Mouse (Mus musculus) myocyte (in vitro differentiated cells): ENCODE measurements around the gene Mrpl58. TPM values are rescaled to one million over a fixed set of nuclear protein-coding genes. Genes with fewer than 3 reads are reported as not detected.

Experiments used
- H3K27me3 ChIP-seq: one replicate; pipeline ENCODE4 v1.6.1; 2011; ENCODE audit not compliant: control insufficient read depth, insufficient read depth, insufficient read length
- H3K36me3 ChIP-seq: one replicate; pipeline ENCODE4 v1.6.1; 2011; ENCODE audit not compliant: control insufficient read depth, insufficient read depth
- H3K4me2 ChIP-seq: one replicate; pipeline ENCODE4 v1.6.1; 2011; ENCODE audit warnings: low read depth, control low read depth
- H3K4me3 ChIP-seq: one replicate; pipeline ENCODE4 v1.5.1; 2011; ENCODE audit warnings: mild to moderate bottlenecking, control low read depth, moderate library complexity
- H3K79me2 ChIP-seq: one replicate; pipeline ENCODE4 v1.6.1; 2011; ENCODE audit not compliant: control insufficient read depth, insufficient read depth
- H3ac ChIP-seq: one replicate; pipeline ENCODE4 v1.6.1; 2011; ENCODE audit not compliant: control insufficient read depth, insufficient read length
- CEBPB ChIP-seq: IDR thresholded peaks from 2 replicates; pipeline ENCODE4 v1.6.1; 2011; ENCODE audit warnings: mild to moderate bottlenecking, moderate library complexity; ENCODE audit not compliant: poor library complexity, insufficient read depth, severe bottlenecking
- E2F4 ChIP-seq: IDR thresholded peaks from one replicate; pipeline ENCODE4 v1.6.1; 2011; ENCODE audit warnings: mild to moderate bottlenecking, control low read depth, moderate library complexity; ENCODE audit not compliant: insufficient read depth
- MAX ChIP-seq: IDR thresholded peaks from one replicate; pipeline ENCODE4 v1.6.1; 2011; ENCODE audit warnings: low read depth, mild to moderate bottlenecking, control low read depth
- MYOD1 ChIP-seq, 3 experiments: IDR thresholded peaks; one replicate each; pipeline ENCODE4 v1.6.1; 2011; ENCODE audit warnings: control low read depth in 2 of 3, low read depth in 2 of 3, mild to moderate bottlenecking in 2 of 3, moderate library complexity in 1 of 3; ENCODE audit not compliant: insufficient read length in 2 of 3, control insufficient read depth in 1 of 3
- MYOG ChIP-seq, 3 experiments: IDR thresholded peaks; one replicate each; pipeline ENCODE4 v1.6.1; 2011; ENCODE audit warnings: control low read depth in 2 of 3, low read depth in 2 of 3, mild to moderate bottlenecking in 2 of 3; ENCODE audit not compliant: insufficient read length in 2 of 3, control insufficient read depth in 1 of 3, insufficient read depth in 1 of 3
- POLR2A ChIP-seq: IDR thresholded peaks from one replicate; pipeline ENCODE4 v1.6.1; 2011; ENCODE audit warnings: low read depth, mild to moderate bottlenecking, control low read depth, moderate library complexity; ENCODE audit not compliant: insufficient read length
- POLR2AphosphoS2 ChIP-seq: IDR thresholded peaks from one replicate; pipeline ENCODE4 v1.6.1; 2011; ENCODE audit warnings: low read depth, control low read depth; ENCODE audit not compliant: insufficient read length
- REST ChIP-seq: IDR thresholded peaks from one replicate; pipeline ENCODE4 v1.6.1; 2011; ENCODE audit warnings: mild to moderate bottlenecking, control low read depth, moderate library complexity; ENCODE audit not compliant: insufficient read depth, insufficient read length
- SRF ChIP-seq: IDR thresholded peaks from one replicate; pipeline ENCODE4 v1.6.1; 2011; ENCODE audit warnings: low read depth; ENCODE audit not compliant: control insufficient read depth, insufficient read length
- TCF12 ChIP-seq: IDR thresholded peaks from one replicate; pipeline ENCODE4 v1.6.1; 2011; ENCODE audit warnings: mild to moderate bottlenecking, control low read depth; ENCODE audit not compliant: poor library complexity, insufficient read depth, severe bottlenecking
- TCF3 ChIP-seq: IDR thresholded peaks from one replicate; pipeline ENCODE4 v1.6.1; 2011; ENCODE audit warnings: low read depth, control low read depth; ENCODE audit not compliant: insufficient read length
- USF1 ChIP-seq: IDR thresholded peaks from one replicate; pipeline ENCODE4 v1.6.1; 2011; ENCODE audit warnings: low read depth, mild to moderate bottlenecking, control low read depth, moderate library complexity
- polyA plus RNA-seq: library from polyadenylated mRNA; unstranded; fragments of >200 nt; fragmentation: generic; extraction: Trizol; gene quantifications from one replicate; pipeline ENCODE4 v1.2.1, GENCODE M21; 2012; ENCODE audit warnings: missing spikeins

The Mrpl58 gene
- polyA plus RNA-seq, 1 experiment = 201 TPM

DNA sequence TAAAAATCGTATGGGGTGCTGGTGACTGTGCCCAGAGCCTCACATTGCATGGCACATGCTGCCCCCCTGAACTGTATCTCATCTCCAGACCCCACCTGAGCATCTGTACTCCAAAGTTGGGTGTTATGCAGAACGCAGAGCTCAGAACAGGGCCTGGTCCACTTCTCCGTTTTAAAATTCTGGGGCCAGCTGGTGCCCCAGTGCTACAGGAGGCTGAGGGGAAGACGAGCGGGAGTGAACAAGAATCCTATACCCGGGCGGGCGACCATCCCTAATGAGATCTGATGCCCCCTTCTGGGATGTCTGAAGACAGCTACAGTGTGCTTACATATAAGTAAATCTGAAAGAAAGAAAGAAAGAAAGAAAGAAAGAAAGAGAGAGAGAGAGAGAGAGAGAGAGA is 57.4 kb downstream of the Mrpl58 start:
- Histone ChIP-seq H3ac (no peak overlapping the region), H3K4me3 (no peak overlapping the region), H3K79me2 (no peaks in the 10 kb centered on the region), H3K4me2 (no peak overlapping the region), H3K27me3 (peaks cover 19% of the 10 kb centered on the region), H3K36me3 (no peaks in the 10 kb centered on the region)
- TF ChIP-seq TCF12 (no peak), MYOG (IDR thresholded peaks at IDR 0.05; ENCODE audit: control insufficient read depth in 1 of 3, insufficient read depth in 1 of 3, insufficient read length in 2 of 3, low read depth in 2 of 3) (no peak), E2F4 (no peak), REST (no peak), POLR2AphosphoS2 (no peak)

DNA sequence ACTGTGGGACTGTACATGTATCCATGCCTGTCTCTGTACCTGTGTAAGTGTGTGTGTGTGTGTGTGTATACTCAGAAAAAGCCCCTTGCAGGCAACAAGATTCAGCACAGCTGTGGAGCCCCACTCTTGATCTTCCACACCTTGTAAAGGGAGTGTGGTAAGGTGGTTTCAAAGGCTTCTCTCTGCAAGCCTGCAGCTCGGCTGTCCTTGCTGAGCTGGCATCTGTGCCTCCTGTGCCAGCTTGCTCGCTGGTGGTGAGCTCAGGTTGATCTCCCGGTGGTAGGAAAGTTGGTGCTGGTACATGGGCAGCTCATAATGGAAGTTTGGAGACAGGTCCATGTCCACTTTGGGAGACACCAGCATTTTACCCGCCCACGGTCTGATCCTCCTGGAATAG is 58.3 kb downstream of the Mrpl58 start:
- Histone ChIP-seq H3K79me2 (no peaks in the 10 kb centered on the region), H3K4me2 (no peak overlapping the region), H3K4me3 (no peak overlapping the region), H3K27me3 (peaks cover 15% of the 10 kb centered on the region), H3ac (no peak overlapping the region), H3K36me3 (no peaks in the 10 kb centered on the region)
- TF ChIP-seq MAX = no peak
- no peak for TF ChIP-seq POLR2AphosphoS2
- no peak for TF ChIP-seq TCF12
- no peak for TF ChIP-seq MYOD1 (IDR thresholded peaks at IDR 0.05; ENCODE audit: control insufficient read depth in 1 of 3, insufficient read length in 2 of 3, low read depth in 2 of 3)
- no peak for TF ChIP-seq MYOG (IDR thresholded peaks at IDR 0.05; ENCODE audit: control insufficient read depth in 1 of 3, insufficient read depth in 1 of 3, insufficient read length in 2 of 3, low read depth in 2 of 3)
- TF ChIP-seq SRF = no peak
- no peak for TF ChIP-seq TCF3
- no peak for TF ChIP-seq E2F4
- TF ChIP-seq USF1 = no peak
- TF ChIP-seq REST = no peak
- TF ChIP-seq CEBPB = no peak
- TF ChIP-seq POLR2A = no peak

Other genes with a start within 250 kb of the Mrpl58 start
- 16.1 TPM for gene Slc9a3r1, start 240.4 kb upstream of the Mrpl58 start, polyA plus RNA-seq
- gene Tmem104, start 216.3 kb upstream of the Mrpl58 start, polyA plus RNA-seq = 15.5 TPM
- gene Nat9, start 215.9 kb upstream of the Mrpl58 start, polyA plus RNA-seq = 22.6 TPM
- gene Grin2c, start 136.5 kb upstream of the Mrpl58 start, polyA plus RNA-seq = not detected
- gene Fdxr, start 126.7 kb upstream of the Mrpl58 start, polyA plus RNA-seq = 13.9 TPM
- 0.62 TPM for gene Fads6, start 106.1 kb upstream of the Mrpl58 start, polyA plus RNA-seq
- 0.01 TPM for gene Otop2, start 96.6 kb upstream of the Mrpl58 start, polyA plus RNA-seq
- 0.16 TPM for gene Ush1g, start 81.7 kb upstream of the Mrpl58 start, polyA plus RNA-seq
- gene Otop3, start 69.0 kb upstream of the Mrpl58 start, polyA plus RNA-seq = not detected
- 63.1 TPM for gene Hid1, start 36.0 kb upstream of the Mrpl58 start, polyA plus RNA-seq
- gene Cdr2l, start 21.8 kb upstream of the Mrpl58 start, polyA plus RNA-seq = 52.8 TPM
- 693 TPM for gene Atp5h, start 16.2 kb downstream of the Mrpl58 start, polyA plus RNA-seq
- 27.3 TPM for gene Kctd2, start 16.4 kb downstream of the Mrpl58 start, polyA plus RNA-seq
- gene Trim80, start 36.8 kb downstream of the Mrpl58 start, polyA plus RNA-seq = not detected
- gene Slc16a5, start 58.7 kb downstream of the Mrpl58 start, polyA plus RNA-seq = 0.10 TPM
- gene Armc7, start 71.9 kb downstream of the Mrpl58 start, polyA plus RNA-seq = 6.2 TPM
- 64.0 TPM for gene Nt5c, start 88.1 kb downstream of the Mrpl58 start, polyA plus RNA-seq
- 386 TPM for gene Jpt1, start 110.6 kb downstream of the Mrpl58 start, polyA plus RNA-seq
- 176 TPM for gene Sumo2, start 132.5 kb downstream of the Mrpl58 start, polyA plus RNA-seq
- 41.1 TPM for gene Nup85, start 160.7 kb downstream of the Mrpl58 start, polyA plus RNA-seq
- 61.5 TPM for gene Mrps7, start 200.2 kb downstream of the Mrpl58 start, polyA plus RNA-seq
- gene Gga3, start 200.3 kb downstream of the Mrpl58 start, polyA plus RNA-seq = 16.4 TPM
- 17.5 TPM for gene Mif4gd, start 209.2 kb downstream of the Mrpl58 start, polyA plus RNA-seq
- gene Slc25a19, start 224.5 kb downstream of the Mrpl58 start, polyA plus RNA-seq = 13.9 TPM